Mouse (Mus musculus) E14TG2a.4 (cell line): ENCODE results near the gene Klhl36.

Experiments used
- CTCF ChIP-seq: conservative IDR thresholded peaks from 2 replicates; pipeline ENCODE4 v1.5.1; 2014; ENCODE audit warnings: low read length
- POU5F1 ChIP-seq: IDR thresholded peaks from 2 replicates; pipeline ENCODE4 v1.6.1; 2014; ENCODE audit warnings: low read length, borderline replicate concordance

DNA sequence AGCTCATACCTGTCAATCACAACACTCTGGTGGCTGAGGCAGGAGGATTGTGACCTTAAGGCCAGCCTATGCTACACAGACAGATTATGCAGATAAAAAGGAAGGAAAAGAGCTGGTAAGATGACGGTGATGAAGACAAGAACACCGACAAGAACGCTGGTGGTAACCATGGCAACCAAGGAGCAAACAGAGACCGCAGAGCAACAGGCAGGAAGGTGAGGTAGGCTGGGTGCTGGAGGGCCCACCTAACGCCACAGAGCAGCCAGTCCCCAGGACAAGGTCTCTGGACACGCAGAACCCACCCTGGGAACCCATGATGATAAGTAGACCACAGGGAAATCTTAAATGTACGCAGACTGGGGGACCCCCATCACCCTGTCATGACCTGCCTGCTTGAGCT lies 31.5 kb upstream of the Klhl36 start:
- TF ChIP-seq CTCF (no peak), POU5F1 (no peak)
